Mouse (Mus musculus): ENCODE results near the gene Shisa5. TPM values are rescaled to one million over a fixed set of nuclear protein-coding genes. Genes with fewer than 3 reads are reported as not detected.

Shisa5 gene
- polyA plus RNA-seq, 1 experiment from 2014 or later, result 311 TPM

- Histone ChIP-seq H3K4me3 (ENCODE audit: low read depth, low read length) (no peak overlapping the region), H3K4me2 (replicated peaks; ENCODE audit: low read depth) (no peak overlapping the region), H3K27ac (ENCODE audit: low read depth, low read length) (no peak overlapping the region), H3K36me3 (ENCODE audit: control insufficient read depth, insufficient read depth) (peaks cover 4% of the 10 kb centered on the region; the same call in 1 of the 2 replicates), H3K4me1 (replicated peaks; ENCODE audit: control insufficient read depth, insufficient read depth, low read length) (0 out of 2 replicates have a peak, but pooled peaks cover 3% of the 10 kb centered on the region), H3K27me3 (replicated peaks; ENCODE audit: control insufficient read depth, insufficient read depth, low read length) (no peaks in the 10 kb centered on the region), H3K9me3 (ENCODE audit: control insufficient read depth) (no peaks in the 10 kb centered on the region), H3K9ac (ENCODE audit: low read depth, low read length) (no peak overlapping the region)
- TF ChIP-seq CTCF (IDR thresholded peaks at IDR 0.05; ENCODE audit: low read depth), result no peak
- WGBS, result 65% methylated on average over 11 of the region's 11 CpGs
- ATAC-seq, result no peak
Observed at GRCm38 (mm10) chr9:109016973-109017604, 21.3 kb upstream of the Shisa5 start.

DNA sequence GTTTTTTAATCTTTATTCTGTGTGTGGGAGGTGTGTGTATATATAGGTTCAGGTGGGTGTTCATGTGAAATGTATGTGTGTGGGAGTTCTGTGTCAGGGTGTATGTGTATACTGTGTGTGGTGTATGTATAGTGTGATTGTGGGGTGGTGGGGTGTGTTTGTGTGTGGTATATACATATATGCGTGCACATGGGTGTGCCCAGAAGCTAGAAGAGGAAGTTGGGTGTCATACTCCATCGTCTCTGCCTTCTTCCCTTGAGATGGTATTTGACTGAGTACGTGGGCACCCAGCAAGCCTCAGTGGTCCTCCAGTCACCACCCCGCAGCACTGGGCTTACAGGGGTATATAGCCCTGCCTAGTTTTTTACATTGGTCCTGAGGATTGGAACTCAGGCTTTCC lies 16.9 kb upstream of the Shisa5 start:
- H3K27me3 ChIP-seq (replicated peaks; ENCODE audit: control insufficient read depth, insufficient read depth, low read length), result no peaks in the 10 kb centered on the region
- H3K27ac ChIP-seq (ENCODE audit: low read depth, low read length), result no peak overlapping the region
- H3K36me3 ChIP-seq (ENCODE audit: control insufficient read depth, insufficient read depth), result peaks cover 17% of the 10 kb centered on the region; the same call in 1 of the 2 replicates
- ATAC-seq, result no peak
- TF ChIP-seq CTCF (IDR thresholded peaks at IDR 0.05; ENCODE audit: low read depth), result no peak
- H3K4me1 ChIP-seq (replicated peaks; ENCODE audit: control insufficient read depth, insufficient read depth, low read length), result no peaks in the 10 kb centered on the region
- no peak overlapping the region for H3K9ac ChIP-seq (ENCODE audit: low read depth, low read length)
- WGBS, result 81% methylated on average over 4 of the region's 4 CpGs
- H3K9me3 ChIP-seq (ENCODE audit: control insufficient read depth), result no peaks in the 10 kb centered on the region
- no peak overlapping the region for H3K4me2 ChIP-seq (replicated peaks; ENCODE audit: low read depth)
- H3K4me3 ChIP-seq (ENCODE audit: low read depth, low read length), result no peak overlapping the region

GRCm38 (mm10) chr9:109022866-109023685 lies 15.3 kb upstream of the Shisa5 start:
- Histone ChIP-seq H3K9ac (ENCODE audit: low read depth, low read length) (no peak overlapping the region), H3K4me2 (replicated peaks; ENCODE audit: low read depth) (no peak overlapping the region), H3K36me3 (ENCODE audit: control insufficient read depth, insufficient read depth) (peaks cover 23% of the 10 kb centered on the region; the same call in 1 of the 2 replicates), H3K9me3 (ENCODE audit: control insufficient read depth) (no peaks in the 10 kb centered on the region), H3K4me1 (replicated peaks; ENCODE audit: control insufficient read depth, insufficient read depth, low read length) (no peaks in the 10 kb centered on the region), H3K27ac (ENCODE audit: low read depth, low read length) (no peak overlapping the region), H3K4me3 (ENCODE audit: low read depth, low read length) (no peak overlapping the region), H3K27me3 (replicated peaks; ENCODE audit: control insufficient read depth, insufficient read depth, low read length) (no peaks in the 10 kb centered on the region)
- 78% methylated on average over 17 of the region's 17 CpGs for WGBS
- no peak for TF ChIP-seq CTCF (IDR thresholded peaks at IDR 0.05; ENCODE audit: low read depth)
- no peak for ATAC-seq

DNA sequence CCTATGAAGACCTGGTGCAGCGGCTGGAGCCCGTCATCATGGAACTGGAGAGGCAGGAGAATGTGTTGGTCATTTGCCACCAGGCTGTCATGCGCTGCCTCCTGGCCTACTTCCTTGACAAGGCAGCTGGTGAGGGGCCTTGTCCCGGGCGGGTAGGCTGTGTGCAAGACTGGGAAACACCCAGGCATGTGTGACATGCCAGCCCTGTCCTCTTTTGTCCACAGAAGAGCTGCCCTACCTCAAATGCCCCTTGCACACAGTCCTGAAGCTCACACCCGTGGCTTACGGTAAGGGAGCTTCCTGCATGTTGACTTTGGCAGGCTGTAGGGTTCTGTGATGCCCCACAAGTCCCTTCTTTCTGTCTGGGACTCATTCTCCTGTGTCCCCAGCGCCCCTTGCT lies 10.8 kb upstream of the Shisa5 start:
- peak; percentile 16; the same call in 1 of the 2 replicates for ATAC-seq
- no peak for TF ChIP-seq CTCF (IDR thresholded peaks at IDR 0.05; ENCODE audit: low read depth)

DNA sequence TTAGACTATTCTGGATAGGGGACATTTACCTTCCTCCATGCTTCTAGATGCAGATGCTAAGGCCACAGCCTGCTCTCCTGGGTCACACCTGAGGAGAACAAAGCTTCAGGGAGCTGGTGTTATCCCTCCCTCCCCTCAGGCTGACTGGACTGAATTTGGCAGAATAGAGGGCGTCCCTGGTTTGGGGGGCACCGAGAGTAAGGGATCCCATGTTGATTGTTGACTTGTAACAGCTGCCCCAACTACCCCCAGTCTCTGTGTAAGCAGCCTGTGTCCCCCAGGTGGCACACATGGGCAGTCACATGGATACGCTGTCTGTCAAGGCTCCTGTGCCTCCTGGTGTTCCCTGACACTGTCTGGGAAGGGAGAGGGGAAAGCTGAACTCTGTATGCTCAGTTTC lies 9.9 kb upstream of the Shisa5 start:
- H3K4me2 ChIP-seq (replicated peaks; ENCODE audit: low read depth), result no peak overlapping the region
- peaks cover 40% of the 10 kb centered on the region for H3K36me3 ChIP-seq (ENCODE audit: control insufficient read depth, insufficient read depth)
- peaks cover 7% of the 10 kb centered on the region; the same call in 1 of the 2 replicates for H3K4me1 ChIP-seq (replicated peaks; ENCODE audit: control insufficient read depth, insufficient read depth, low read length)
- no peak for ATAC-seq
- H3K9ac ChIP-seq (ENCODE audit: low read depth, low read length), result no peak overlapping the region
- no peak for TF ChIP-seq CTCF (IDR thresholded peaks at IDR 0.05; ENCODE audit: low read depth)
- H3K4me3 ChIP-seq (ENCODE audit: low read depth, low read length), result no peak overlapping the region
- no peaks in the 10 kb centered on the region for H3K27me3 ChIP-seq (replicated peaks; ENCODE audit: control insufficient read depth, insufficient read depth, low read length)
- no peaks in the 10 kb centered on the region for H3K9me3 ChIP-seq (ENCODE audit: control insufficient read depth)
- H3K27ac ChIP-seq (ENCODE audit: low read depth, low read length), result peak overlapping the region; percentile 46; the same call in 1 of the 2 replicates
- WGBS, result 76% methylated on average over 3 of the region's 3 CpGs

More for the DNA sequence above, 10.8 kb upstream of the Shisa5 start:
- no peak overlapping the region for H3K4me2 ChIP-seq (replicated peaks; ENCODE audit: low read depth)
- no peaks in the 10 kb centered on the region for H3K9me3 ChIP-seq (ENCODE audit: control insufficient read depth)
- H3K4me1 ChIP-seq (replicated peaks; ENCODE audit: control insufficient read depth, insufficient read depth, low read length), result peaks cover 7% of the 10 kb centered on the region; the same call in 1 of the 2 replicates
- no peak overlapping the region for H3K27ac ChIP-seq (ENCODE audit: low read depth, low read length)
- no peaks in the 10 kb centered on the region for H3K27me3 ChIP-seq (replicated peaks; ENCODE audit: control insufficient read depth, insufficient read depth, low read length)
- 66% methylated on average over 8 of the region's 8 CpGs for WGBS
- peaks cover 40% of the 10 kb centered on the region for H3K36me3 ChIP-seq (ENCODE audit: control insufficient read depth, insufficient read depth)
- H3K4me3 ChIP-seq (ENCODE audit: low read depth, low read length), result no peak overlapping the region
- no peak overlapping the region for H3K9ac ChIP-seq (ENCODE audit: low read depth, low read length)

- Histone ChIP-seq H3K9ac (ENCODE audit: low read depth, low read length) (no peak overlapping the region), H3K27me3 (replicated peaks; ENCODE audit: control insufficient read depth, insufficient read depth, low read length) (no peaks in the 10 kb centered on the region), H3K4me3 (ENCODE audit: low read depth, low read length) (no peak overlapping the region), H3K4me1 (replicated peaks; ENCODE audit: control insufficient read depth, insufficient read depth, low read length) (peaks cover 7% of the 10 kb centered on the region; the same call in 1 of the 2 replicates), H3K36me3 (ENCODE audit: control insufficient read depth, insufficient read depth) (peaks cover 40% of the 10 kb centered on the region), H3K4me2 (replicated peaks; ENCODE audit: low read depth) (no peak overlapping the region), H3K27ac (ENCODE audit: low read depth, low read length) (peak overlapping the region; percentile 46; the same call in 1 of the 2 replicates), H3K9me3 (ENCODE audit: control insufficient read depth) (no peaks in the 10 kb centered on the region)
- no peak for TF ChIP-seq CTCF (IDR thresholded peaks at IDR 0.05; ENCODE audit: low read depth)
- peak; percentile 28 for ATAC-seq
- WGBS, result 44% methylated on average over 5 of the region's 5 CpGs
Observed at GRCm38 (mm10) chr9:109028919-109029318, 9.4 kb upstream of the Shisa5 start.

Data from intestine, postnatal 0 days (tissue).